Mouse (Mus musculus): ENCODE results near the gene Ociad1. TPM values are rescaled to one million over a fixed set of nuclear protein-coding genes. Genes with fewer than 3 reads are reported as not detected.

Gene Ociad1
- polyA plus RNA-seq, 1 experiment from 2014 or later = 402 TPM

- H3K9me3 ChIP-seq (ENCODE audit: control insufficient read depth, low read length) = no peaks in the 10 kb centered on the region
- no peak overlapping the region for H3K4me3 ChIP-seq (ENCODE audit: low read length)
- no peaks in the 10 kb centered on the region for H3K36me3 ChIP-seq (ENCODE audit: control insufficient read depth, insufficient read depth, low read length)
- 87% methylated on average over 9 of the region's 9 CpGs for WGBS
- H3K27me3 ChIP-seq (replicated peaks; ENCODE audit: control insufficient read depth, insufficient read depth, low read length) = no peaks in the 10 kb centered on the region
- no peak overlapping the region for H3K27ac ChIP-seq (ENCODE audit: low read depth, low read length)
- no peak overlapping the region for H3K9ac ChIP-seq (ENCODE audit: low read depth, low read length)
- H3K4me1 ChIP-seq (ENCODE audit: control insufficient read depth, insufficient read depth, low read depth, low read length) = no peaks in the 10 kb centered on the region; the same call in 1 of the 2 replicates
- ATAC-seq = no peak
- H3K4me2 ChIP-seq (ENCODE audit: low read length) = no peak overlapping the region
Observed at GRCm38 (mm10) chr5:73339779-73340722, 47.5 kb downstream of the Ociad1 start.

GRCm38 (mm10) chr5:73340723-73341235 is 48.2 kb downstream of the Ociad1 start, which contains the start of gene Ociad2:
Ociad2 (minus strand) TSS chr5:73341028.
- H3K27me3 ChIP-seq (replicated peaks; ENCODE audit: control insufficient read depth, insufficient read depth, low read length) = no peaks in the 10 kb centered on the region
- H3K4me1 ChIP-seq (ENCODE audit: control insufficient read depth, insufficient read depth, low read depth, low read length) = no peaks in the 10 kb centered on the region; the same call in 1 of the 2 replicates
- 73% methylated on average over 8 of the region's 8 CpGs for WGBS
- H3K4me3 ChIP-seq (ENCODE audit: low read length) = no peak within 1 kb of the TSS
- no peak within 1 kb of the TSS for H3K27ac ChIP-seq (ENCODE audit: low read depth, low read length)
- H3K9ac ChIP-seq (ENCODE audit: low read depth, low read length) = no peak within 1 kb of the TSS
- ATAC-seq = no peak
- H3K9me3 ChIP-seq (ENCODE audit: control insufficient read depth, low read length) = no peaks in the 10 kb centered on the region
- no peak within 1 kb of the TSS for H3K4me2 ChIP-seq (ENCODE audit: low read length)
- H3K36me3 ChIP-seq (ENCODE audit: control insufficient read depth, insufficient read depth, low read length) = no peaks in the 10 kb centered on the region

GRCm38 (mm10) chr5:73342701-73343355 is 50.2 kb downstream of the Ociad1 start:
- H3K4me3 ChIP-seq (ENCODE audit: low read length) = no peak overlapping the region
- no peak overlapping the region for H3K4me2 ChIP-seq (ENCODE audit: low read length)
- WGBS = 79% methylated on average over 22 of the region's 22 CpGs
- no peak for ATAC-seq
- H3K36me3 ChIP-seq (ENCODE audit: control insufficient read depth, insufficient read depth, low read length) = no peaks in the 10 kb centered on the region
- no peaks in the 10 kb centered on the region for H3K27me3 ChIP-seq (replicated peaks; ENCODE audit: control insufficient read depth, insufficient read depth, low read length)
- H3K27ac ChIP-seq (ENCODE audit: low read depth, low read length) = no peak overlapping the region
- H3K9ac ChIP-seq (ENCODE audit: low read depth, low read length) = no peak overlapping the region
- H3K9me3 ChIP-seq (ENCODE audit: control insufficient read depth, low read length) = no peaks in the 10 kb centered on the region
- H3K4me1 ChIP-seq (ENCODE audit: control insufficient read depth, insufficient read depth, low read depth, low read length) = no peaks in the 10 kb centered on the region; the same call in 1 of the 2 replicates

GRCm38 (mm10) chr5:73344310-73344709 is 51.7 kb downstream of the Ociad1 start:
- ATAC-seq = no peak
- Histone ChIP-seq H3K9me3 (ENCODE audit: control insufficient read depth, low read length) (no peaks in the 10 kb centered on the region), H3K36me3 (ENCODE audit: control insufficient read depth, insufficient read depth, low read length) (no peaks in the 10 kb centered on the region), H3K4me1 (ENCODE audit: control insufficient read depth, insufficient read depth, low read depth, low read length) (no peaks in the 10 kb centered on the region), H3K27me3 (replicated peaks; ENCODE audit: control insufficient read depth, insufficient read depth, low read length) (no peaks in the 10 kb centered on the region), H3K4me2 (ENCODE audit: low read length) (no peak overlapping the region), H3K9ac (ENCODE audit: low read depth, low read length) (no peak overlapping the region), H3K27ac (ENCODE audit: low read depth, low read length) (no peak overlapping the region), H3K4me3 (ENCODE audit: low read length) (no peak overlapping the region)
- WGBS = 59% methylated on average over 10 of the region's 10 CpGs

- 81% methylated on average over 4 of the region's 4 CpGs for WGBS
- no peaks in the 10 kb centered on the region for H3K27me3 ChIP-seq (replicated peaks; ENCODE audit: control insufficient read depth, insufficient read depth, low read length)
- ATAC-seq = no peak
Observed at GRCm38 (mm10) chr5:73345254-73345653, 52.7 kb downstream of the Ociad1 start.

GRCm38 (mm10) chr5:73349514-73349913 is 56.9 kb downstream of the Ociad1 start:
- WGBS = 48% methylated on average over 5 of the region's 5 CpGs
- Histone ChIP-seq H3K4me3 (ENCODE audit: low read length) (no peak overlapping the region), H3K27me3 (replicated peaks; ENCODE audit: control insufficient read depth, insufficient read depth, low read length) (no peaks in the 10 kb centered on the region), H3K36me3 (ENCODE audit: control insufficient read depth, insufficient read depth, low read length) (no peaks in the 10 kb centered on the region), H3K4me2 (ENCODE audit: low read length) (no peak overlapping the region), H3K9me3 (ENCODE audit: control insufficient read depth, low read length) (no peaks in the 10 kb centered on the region), H3K9ac (ENCODE audit: low read depth, low read length) (no peak overlapping the region), H3K27ac (ENCODE audit: low read depth, low read length) (no peak overlapping the region), H3K4me1 (ENCODE audit: control insufficient read depth, insufficient read depth, low read depth, low read length) (no peaks in the 10 kb centered on the region; the same call in 1 of the 2 replicates)
- ATAC-seq = no peak

More at GRCm38 (mm10) chr5:73345254-73345653, 52.7 kb downstream of the Ociad1 start:
- Histone ChIP-seq H3K36me3 (ENCODE audit: control insufficient read depth, insufficient read depth, low read length) (no peaks in the 10 kb centered on the region), H3K9ac (ENCODE audit: low read depth, low read length) (no peak overlapping the region), H3K4me1 (ENCODE audit: control insufficient read depth, insufficient read depth, low read depth, low read length) (no peaks in the 10 kb centered on the region), H3K9me3 (ENCODE audit: control insufficient read depth, low read length) (no peaks in the 10 kb centered on the region), H3K4me2 (ENCODE audit: low read length) (no peak overlapping the region), H3K4me3 (ENCODE audit: low read length) (no peak overlapping the region), H3K27ac (ENCODE audit: low read depth, low read length) (no peak overlapping the region)

GRCm38 (mm10) chr5:73351796-73352195 is 59.2 kb downstream of the Ociad1 start:
- H3K9ac ChIP-seq (ENCODE audit: low read depth, low read length) = no peak overlapping the region
- H3K27me3 ChIP-seq (replicated peaks; ENCODE audit: control insufficient read depth, insufficient read depth, low read length) = no peaks in the 10 kb centered on the region
- no peaks in the 10 kb centered on the region; the same call in 1 of the 2 replicates for H3K4me1 ChIP-seq (ENCODE audit: control insufficient read depth, insufficient read depth, low read depth, low read length)
- H3K9me3 ChIP-seq (ENCODE audit: control insufficient read depth, low read length) = no peaks in the 10 kb centered on the region
- no peak overlapping the region for H3K27ac ChIP-seq (ENCODE audit: low read depth, low read length)
- no peak for ATAC-seq
- no peak overlapping the region for H3K4me3 ChIP-seq (ENCODE audit: low read length)
- WGBS = 96% methylated on average over 1 of the region's 1 CpGs
- no peak overlapping the region for H3K4me2 ChIP-seq (ENCODE audit: low read length)
- H3K36me3 ChIP-seq (ENCODE audit: control insufficient read depth, insufficient read depth, low read length) = no peaks in the 10 kb centered on the region

GRCm38 (mm10) chr5:73353519-73353918 is 60.9 kb downstream of the Ociad1 start:
- no peak overlapping the region for H3K4me3 ChIP-seq (ENCODE audit: low read length)
- WGBS = 37% methylated on average over 7 of the region's 7 CpGs
- H3K36me3 ChIP-seq (ENCODE audit: control insufficient read depth, insufficient read depth, low read length) = no peaks in the 10 kb centered on the region
- no peak overlapping the region for H3K27ac ChIP-seq (ENCODE audit: low read depth, low read length)
- no peak overlapping the region for H3K4me2 ChIP-seq (ENCODE audit: low read length)
- no peaks in the 10 kb centered on the region for H3K9me3 ChIP-seq (ENCODE audit: control insufficient read depth, low read length)
- H3K27me3 ChIP-seq (replicated peaks; ENCODE audit: control insufficient read depth, insufficient read depth, low read length) = no peaks in the 10 kb centered on the region
- no peak overlapping the region for H3K9ac ChIP-seq (ENCODE audit: low read depth, low read length)
- no peaks in the 10 kb centered on the region; the same call in 1 of the 2 replicates for H3K4me1 ChIP-seq (ENCODE audit: control insufficient read depth, insufficient read depth, low read depth, low read length)
- no peak for ATAC-seq

- Histone ChIP-seq H3K27ac (ENCODE audit: low read depth, low read length) (no peak overlapping the region), H3K4me3 (ENCODE audit: low read length) (no peak overlapping the region), H3K9ac (ENCODE audit: low read depth, low read length) (no peak overlapping the region), H3K36me3 (ENCODE audit: control insufficient read depth, insufficient read depth, low read length) (no peaks in the 10 kb centered on the region), H3K9me3 (ENCODE audit: control insufficient read depth, low read length) (no peaks in the 10 kb centered on the region), H3K27me3 (replicated peaks; ENCODE audit: control insufficient read depth, insufficient read depth, low read length) (no peaks in the 10 kb centered on the region), H3K4me2 (ENCODE audit: low read length) (no peak overlapping the region), H3K4me1 (ENCODE audit: control insufficient read depth, insufficient read depth, low read depth, low read length) (no peaks in the 10 kb centered on the region; the same call in 1 of the 2 replicates)
- 48% methylated on average over 3 of the region's 3 CpGs for WGBS
- ATAC-seq = 0 out of 2 replicates have a peak, but pooled peaks have one; percentile 17
Observed at GRCm38 (mm10) chr5:73353978-73354377, 61.4 kb downstream of the Ociad1 start.

Measured in hindbrain, embryonic 16.5 days (tissue).